Mouse (Mus musculus): ENCODE results near the gene Capn2. TPM values are rescaled to one million over a fixed set of nuclear protein-coding genes. Genes with fewer than 3 reads are reported as not detected.

Capn2 gene
- total and polyA plus RNA-seq, 3 experiments: 10.6 to 19.3 TPM; not detected in 1

- no peak overlapping the region for H3K4me3 ChIP-seq (ENCODE audit: control insufficient read depth in 1 of 2, insufficient read depth in 1 of 2, low read depth in 2 of 2, low read length in 2 of 2)
- peaks cover 0 to 4% of the 10 kb centered on the region in 2 experiments; a peak in 2 of 4 replicates for H3K4me1 ChIP-seq (ENCODE audit: control insufficient read depth in 1 of 2, insufficient read depth in 2 of 2, low read length in 2 of 2)
- peak; percentile 43 for DNase-seq (ENCODE audit: low read depth, low spot score)
- no peak overlapping the region for H3K27ac ChIP-seq (ENCODE audit: control insufficient read depth, low read depth, low read length)
- no peaks in the 10 kb centered on the region for H3K9me3 ChIP-seq (replicated peaks; ENCODE audit: insufficient read depth, low read length)
- TF ChIP-seq BHLHE40 (IDR thresholded peaks at IDR 0.05; ENCODE audit: borderline replicate concordance, low read depth, low read length) (no peak), MEF2A (IDR thresholded peaks at IDR 0.05; ENCODE audit: extremely low read depth, insufficient replicate concordance, low read depth, low read length, poor library complexity, severe bottlenecking) (no peak), ZMIZ1 (IDR thresholded peaks at IDR 0.05; ENCODE audit: low read depth, low read length) (no peak), SMC3 (IDR thresholded peaks at IDR 0.05; ENCODE audit: low read depth, low read length) (no peak), MYB (IDR thresholded peaks at IDR 0.05; ENCODE audit: low read depth, low read length) (no peak), UBTF (IDR thresholded peaks at IDR 0.05; ENCODE audit: borderline replicate concordance, insufficient read depth, low read depth, low read length) (no peak), RAD21 (IDR thresholded peaks at IDR 0.05; ENCODE audit: low read depth, low read length) (no peak), CTCF (IDR thresholded peaks at IDR 0.05 in 2 of 3, conservative IDR thresholded peaks at IDR 0.05 in 1 of 3; ENCODE audit: control insufficient read depth in 1 of 3, insufficient read depth in 1 of 3, low read depth in 2 of 3, low read length in 3 of 3, poor library complexity in 1 of 3, severe bottlenecking in 1 of 3) (no peak), TCF12 (IDR thresholded peaks at IDR 0.05; ENCODE audit: low read depth, low read length) (no peak), MXI1 (IDR thresholded peaks at IDR 0.05; ENCODE audit: low read depth, low read length) (no peak), NELFE (IDR thresholded peaks at IDR 0.05; ENCODE audit: low read depth, low read length) (no peak), GABPA (IDR thresholded peaks at IDR 0.05; ENCODE audit: low read depth, low read length) (no peak), SIN3A (IDR thresholded peaks at IDR 0.05; ENCODE audit: low read length) (no peak), ZC3H11A (IDR thresholded peaks at IDR 0.05; ENCODE audit: low read depth, low read length) (no peak), ZKSCAN1 (IDR thresholded peaks at IDR 0.05; ENCODE audit: low read depth, low read length) (no peak), TBP (IDR thresholded peaks at IDR 0.05; ENCODE audit: low read depth, low read length) (no peak), USF2 (IDR thresholded peaks at IDR 0.05; ENCODE audit: borderline replicate concordance in 1 of 2, insufficient read depth in 1 of 2, low read depth in 1 of 2, low read length in 2 of 2) (no peak), MAZ (IDR thresholded peaks at IDR 0.05; ENCODE audit: low read depth, low read length) (no peak), EP300 (IDR thresholded peaks at IDR 0.05; ENCODE audit: low read depth in 1 of 2, low read length in 2 of 2) (no peak)
- no peak overlapping the region for H3K9ac ChIP-seq (ENCODE audit: control insufficient read depth, low read depth, low read length, poor library complexity, severe bottlenecking)
- H3K79me2 ChIP-seq (ENCODE audit: control insufficient read depth, insufficient read depth, low read length, poor library complexity): no peaks in the 10 kb centered on the region
- H3K27me3 ChIP-seq (ENCODE audit: control insufficient read depth in 1 of 2, insufficient read depth in 2 of 2, low read length in 2 of 2): no peaks in the 10 kb centered on the region
- H3K36me3 ChIP-seq (ENCODE audit: control insufficient read depth in 1 of 2, insufficient read depth in 2 of 2, low read length in 2 of 2): no peaks in the 10 kb centered on the region
These were observed 25.7 kb upstream of the Capn2 start for GRCm38 (mm10) chr1:182543136-182543535.

GRCm38 (mm10) chr1:182542110-182542509 lies 24.7 kb upstream of the Capn2 start:
- TF ChIP-seq CTCF (IDR thresholded peaks at IDR 0.05 in 2 of 3, conservative IDR thresholded peaks at IDR 0.05 in 1 of 3; ENCODE audit: control insufficient read depth in 1 of 3, insufficient read depth in 1 of 3, low read depth in 2 of 3, low read length in 3 of 3, poor library complexity in 1 of 3, severe bottlenecking in 1 of 3): no peak
- TF ChIP-seq ZKSCAN1 (IDR thresholded peaks at IDR 0.05; ENCODE audit: low read depth, low read length): no peak
- no peak for TF ChIP-seq POLR2A (IDR thresholded peaks at IDR 0.05; ENCODE audit: control insufficient read depth in 1 of 2, insufficient read depth in 1 of 2, low read depth in 1 of 2, low read length in 2 of 2, poor library complexity in 1 of 2)
- TF ChIP-seq MYB (IDR thresholded peaks at IDR 0.05; ENCODE audit: low read depth, low read length): no peak
- no peaks in the 10 kb centered on the region for H3K36me3 ChIP-seq (ENCODE audit: control insufficient read depth in 1 of 2, insufficient read depth in 2 of 2, low read length in 2 of 2)
- no peak overlapping the region for H3K9ac ChIP-seq (ENCODE audit: control insufficient read depth, low read depth, low read length, poor library complexity, severe bottlenecking)
- no peaks in the 10 kb centered on the region for H3K27me3 ChIP-seq (ENCODE audit: control insufficient read depth in 1 of 2, insufficient read depth in 2 of 2, low read length in 2 of 2)
- H3K9me3 ChIP-seq (replicated peaks; ENCODE audit: insufficient read depth, low read length): no peaks in the 10 kb centered on the region
- peaks cover 0 to 4% of the 10 kb centered on the region in 2 experiments; a peak in 2 of 4 replicates for H3K4me1 ChIP-seq (ENCODE audit: control insufficient read depth in 1 of 2, insufficient read depth in 2 of 2, low read length in 2 of 2)
- no peak overlapping the region for H3K4me3 ChIP-seq (ENCODE audit: control insufficient read depth in 1 of 2, insufficient read depth in 1 of 2, low read depth in 2 of 2, low read length in 2 of 2)
- no peaks in the 10 kb centered on the region for H3K79me2 ChIP-seq (ENCODE audit: control insufficient read depth, insufficient read depth, low read length, poor library complexity)
- H3K27ac ChIP-seq (ENCODE audit: control insufficient read depth, low read depth, low read length): no peak overlapping the region
- DNase-seq (ENCODE audit: low read depth, low spot score): no peak

Measured in MEL (cell line).